Mouse (Mus musculus): ENCODE measurements at regions not wholly inside any gene's neighbourhood (a gene's known extent, or its start where the extent isn't known, plus 50 kb on each side); places are given as distances from the start of the nearest gene placed in this dataset.

DNA sequence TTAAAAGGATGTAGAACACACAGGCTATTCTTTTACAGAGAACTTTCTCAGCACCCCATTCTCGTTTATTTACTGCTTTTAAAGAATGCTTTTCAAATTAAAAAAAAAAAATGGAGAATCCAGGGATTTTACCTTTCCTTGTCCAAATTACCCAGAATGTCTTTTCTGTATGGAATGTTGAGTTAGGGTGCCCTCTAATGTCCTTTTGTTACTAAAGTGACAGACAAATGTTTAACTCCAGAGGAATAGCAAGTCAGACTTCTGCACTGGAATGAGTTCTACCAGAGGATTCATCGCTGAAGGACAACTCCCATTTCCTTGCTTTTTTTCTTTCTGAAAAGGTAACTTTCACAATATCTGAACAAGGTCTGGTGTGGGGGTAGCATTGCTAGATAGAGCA is 540.9 kb upstream of the Cylc2 start:
- peak; percentile 16 for DNase-seq (ENCODE audit: low spot score)

DNA sequence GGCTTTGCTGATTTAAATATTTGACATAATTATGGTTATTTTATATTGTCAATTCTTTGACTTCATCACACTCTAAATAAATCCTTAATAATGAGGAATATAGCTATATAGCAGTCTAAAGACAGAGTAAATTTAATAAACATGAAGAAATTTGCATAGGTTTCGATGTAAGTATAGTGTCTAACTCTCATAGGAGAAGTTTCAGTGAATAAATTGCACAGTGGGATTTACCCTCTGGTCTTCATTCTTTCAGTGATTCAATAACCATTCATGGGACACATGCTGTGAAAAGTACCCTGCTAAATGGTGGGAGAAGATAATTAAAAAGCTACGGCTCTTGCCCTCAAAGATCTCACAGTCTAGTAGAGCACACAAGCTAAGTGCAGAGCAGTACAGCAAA is 530.5 kb upstream of the Cylc2 start:
- DNase-seq (ENCODE audit: low spot score): no peak
